Mouse (Mus musculus) mouse embryonic stem cell (cell line): ENCODE results near the gene Vkorc1.
"Not testable (repeated sequence)": the region's sequence is repeated elsewhere in the genome, so short reads cannot be mapped to it uniquely, and the experiment has no call there.

ENCODE experiments used
- in situ Hi-C, 2 experiments: fragments of 300-500 bp; cut with MboI; formaldehyde crosslinking; loops; 1 replicate in 1 of 2; 3 replicates in 1 of 2; pipeline ENCODE4 v1.14.3; 2019 to 2020; ENCODE audit warnings: low sequenced_read_pairs in 2 of 2, low pct_unique_long_range_greater_than_20kb in 1 of 2, mixed read lengths in 1 of 2; ENCODE audit not compliant: unreplicated experiment in 1 of 2

Gene Vkorc1

DNA sequence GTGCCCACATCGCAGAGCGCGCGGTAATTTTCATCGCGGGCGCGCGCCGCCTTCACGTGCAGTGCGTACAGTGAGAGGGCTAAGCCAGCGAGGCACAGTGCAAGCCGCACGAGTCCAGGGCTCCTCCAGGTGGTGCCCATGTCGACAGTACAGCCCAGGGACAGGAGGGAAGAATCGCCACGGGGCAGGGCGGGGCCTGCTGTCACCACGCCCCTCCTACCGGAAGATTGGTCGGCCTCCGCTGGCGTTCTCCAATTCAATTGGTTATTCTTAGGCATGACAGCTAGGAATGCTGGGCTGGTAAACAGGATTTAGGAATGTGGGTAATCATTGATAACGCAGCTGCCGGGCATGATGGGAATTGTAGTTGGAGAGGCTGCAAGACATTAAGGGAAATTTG lies at the start of gene Vkorc1, which contains the start of gene Gm21974:
TSS of gene Vkorc1 (minus strand) at position 176 of the 400 bp plus-strand sequence.
TSS of gene Gm21974 (minus strand) at position 13 of the 400 bp plus-strand sequence.
- in situ Hi-C loops: no loop called here

DNA sequence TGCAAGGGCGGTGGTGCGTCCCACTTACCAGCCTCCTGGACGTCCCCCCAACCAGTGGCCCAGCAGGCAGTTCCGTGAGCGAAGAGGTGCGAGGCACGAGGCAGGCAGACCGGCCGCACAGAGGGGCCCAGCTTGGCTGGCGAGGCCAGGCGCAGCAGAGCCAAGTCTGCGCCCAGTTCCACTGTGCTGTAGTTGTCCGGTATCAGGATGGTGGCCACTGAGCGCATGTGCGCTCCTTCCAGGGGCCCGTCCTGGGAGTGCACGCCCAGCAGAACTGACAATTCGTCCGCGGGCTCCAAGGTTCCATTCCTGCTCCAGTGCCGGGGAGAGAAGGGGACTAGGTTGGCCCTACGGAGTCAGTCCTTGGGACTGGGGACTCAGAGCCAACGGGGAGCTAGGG lies 49.2 kb upstream of the Vkorc1 start:
- in situ Hi-C loops: no loop called here

DNA sequence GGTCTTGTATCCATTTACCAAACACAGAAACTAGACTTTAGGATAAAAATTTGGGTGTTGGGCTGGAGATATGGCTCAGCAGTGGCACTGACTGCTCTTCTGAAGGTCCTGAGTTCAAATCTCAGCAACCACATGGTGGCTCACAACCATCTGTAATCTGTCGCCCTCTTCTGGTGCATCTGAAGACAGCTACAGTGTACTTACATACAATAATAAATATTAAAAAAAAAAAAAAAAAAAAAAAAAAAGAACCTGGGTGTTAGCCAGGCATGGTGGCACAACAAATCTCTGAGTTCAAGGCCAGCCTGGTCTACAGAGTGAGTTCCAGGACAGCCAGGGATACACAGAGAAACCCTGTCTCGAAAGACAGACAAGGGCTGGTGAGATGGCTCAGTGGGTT lies 46.7 kb upstream of the Vkorc1 start:
- in situ Hi-C loops: not testable (repeated sequence)

DNA sequence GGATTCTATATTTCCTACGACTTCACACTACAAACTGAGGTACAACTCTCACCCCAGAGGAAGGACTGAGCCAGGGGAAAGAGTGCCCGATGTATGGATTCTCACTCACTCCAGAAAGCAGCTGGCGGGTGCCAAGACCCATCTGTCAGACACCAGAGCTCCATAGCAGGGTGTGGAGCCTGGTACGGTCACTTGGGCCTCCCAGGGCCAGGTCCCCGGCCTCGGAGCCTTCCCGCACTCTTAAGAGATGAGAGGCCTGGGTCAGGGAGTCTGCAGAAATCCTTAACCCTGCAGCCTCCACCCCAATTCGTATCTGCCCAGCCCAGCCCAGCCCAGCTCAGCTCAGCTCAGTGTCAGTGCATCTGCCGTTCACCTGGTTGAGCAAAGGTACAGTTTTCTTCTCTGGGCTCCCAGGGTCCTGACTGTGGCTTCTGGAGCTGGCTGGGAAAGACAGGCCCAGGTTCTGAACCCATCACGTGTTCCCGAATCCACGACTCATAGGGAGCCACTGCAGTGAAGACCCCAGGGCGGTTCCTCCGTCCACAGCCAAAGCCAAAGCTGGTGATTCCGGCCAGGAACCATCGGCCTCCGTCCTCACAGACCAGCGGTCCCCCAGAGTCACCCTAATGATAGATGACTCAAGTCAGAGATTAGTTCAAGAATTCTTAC lies 40.9 kb upstream of the Vkorc1 start:
- in situ Hi-C loops: no loop called here

DNA sequence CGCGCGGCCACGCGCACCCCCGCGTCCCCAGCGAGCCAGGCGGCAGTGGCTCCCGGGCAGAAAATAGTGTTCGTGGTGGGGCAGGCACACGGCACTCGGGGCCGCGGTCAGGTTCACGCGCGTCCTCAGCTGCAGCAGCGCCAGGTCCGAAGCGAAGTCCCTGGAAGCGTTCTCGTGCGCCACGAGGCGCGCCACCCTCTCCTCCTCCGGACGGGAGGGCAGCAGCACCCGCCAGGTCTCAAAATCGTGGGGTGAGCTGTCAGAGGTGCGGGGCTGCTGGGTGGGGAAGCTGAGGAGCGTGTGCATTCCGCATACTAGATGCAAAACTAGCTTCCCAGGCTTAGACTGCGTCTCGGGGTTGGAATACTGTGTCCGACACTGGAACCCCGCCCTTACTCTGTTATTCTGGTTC lies 40.3 kb upstream of the Vkorc1 start:
- in situ Hi-C loops: no loop called here

DNA sequence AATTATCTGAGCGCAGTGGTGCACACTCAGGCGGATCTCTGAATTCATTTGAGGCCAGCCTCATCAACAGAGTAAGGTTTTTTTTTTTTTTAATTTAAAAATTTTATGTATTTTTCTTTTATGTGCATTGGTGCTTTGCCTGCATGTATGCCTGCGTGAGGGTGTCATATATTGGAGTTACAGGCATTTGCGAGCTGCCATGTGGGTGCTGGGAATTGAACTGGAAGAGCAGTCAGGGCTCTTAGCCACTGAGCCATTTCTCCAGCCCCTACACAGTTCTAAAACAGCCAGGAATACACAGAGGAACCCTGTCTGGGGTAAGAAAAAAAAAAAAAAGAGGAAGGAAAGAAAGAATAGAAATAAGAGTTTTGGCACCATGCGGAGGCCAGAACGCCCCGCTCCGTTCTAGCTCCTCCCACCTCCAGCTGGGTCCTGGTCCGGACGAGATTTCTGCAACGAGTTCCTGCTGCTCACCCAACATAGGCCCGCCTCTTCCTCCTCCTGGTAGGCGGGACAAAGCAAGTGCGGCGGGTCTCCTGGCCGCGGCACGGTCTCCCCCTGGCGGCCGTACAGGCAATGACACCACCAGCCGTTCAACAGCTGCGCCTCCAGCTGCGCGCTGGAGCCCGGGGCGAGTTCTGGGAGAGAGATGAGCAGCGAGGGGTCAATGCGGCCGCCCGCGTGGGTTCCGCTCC lies 39.8 kb upstream of the Vkorc1 start:
- in situ Hi-C loops: no loop called here

DNA sequence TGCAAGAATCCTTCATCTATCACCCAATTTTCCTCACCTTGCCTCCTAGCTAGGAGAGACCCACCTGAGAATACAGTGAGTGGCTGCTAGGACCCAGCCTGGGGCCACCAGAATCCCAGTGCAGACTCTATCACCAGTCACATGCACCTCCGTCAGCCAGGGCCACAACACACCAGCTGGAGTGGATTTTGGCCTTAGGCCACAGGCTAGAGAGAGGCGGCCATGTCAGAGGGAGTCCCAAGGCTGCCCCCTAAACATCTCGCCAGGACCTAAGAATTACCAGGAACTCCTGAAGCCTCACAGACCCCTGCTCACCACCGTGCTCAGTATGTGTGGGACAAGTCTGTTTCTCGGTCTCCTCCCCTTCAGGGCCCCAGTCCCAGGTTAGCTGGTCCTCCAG lies 38.7 kb upstream of the Vkorc1 start:
- in situ Hi-C loops: no loop called here

DNA sequence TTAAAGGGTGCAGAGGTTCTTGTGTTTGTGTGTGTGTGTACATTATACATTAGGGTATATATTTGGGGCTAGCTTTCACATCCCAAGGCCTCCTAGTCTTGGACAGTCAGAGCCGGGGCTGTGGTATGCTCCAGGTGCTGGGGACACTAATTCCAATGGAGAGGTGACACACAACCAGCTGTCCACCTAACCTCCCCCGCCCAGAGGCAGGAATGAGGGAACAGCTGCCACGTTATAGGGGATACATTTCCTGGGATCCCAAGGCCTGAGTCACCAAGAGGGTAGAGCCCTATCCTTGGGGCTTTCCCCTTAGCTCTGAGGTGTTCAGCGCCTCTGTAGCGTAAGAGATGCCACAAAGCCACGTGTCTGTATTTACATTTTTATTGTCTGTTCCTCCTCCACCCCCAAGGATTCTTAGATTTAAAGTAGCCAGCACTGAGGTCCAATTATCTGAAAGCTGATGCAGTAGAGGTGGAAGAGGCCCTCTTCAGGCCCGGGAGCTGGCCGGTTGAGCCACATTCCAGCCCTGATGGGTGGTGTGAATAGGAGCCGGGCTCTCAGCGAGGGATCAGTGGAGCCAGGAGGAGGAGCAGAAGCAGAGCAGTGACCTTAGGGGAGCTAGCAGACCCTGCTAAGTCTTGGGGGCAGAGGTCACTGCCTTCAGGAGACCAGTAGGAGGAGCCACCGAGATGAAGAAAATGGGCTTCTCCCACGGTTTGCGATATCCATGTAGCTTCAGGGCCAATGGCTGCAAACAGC lies 37.0 kb upstream of the Vkorc1 start:
- in situ Hi-C loops: no loop called here

DNA sequence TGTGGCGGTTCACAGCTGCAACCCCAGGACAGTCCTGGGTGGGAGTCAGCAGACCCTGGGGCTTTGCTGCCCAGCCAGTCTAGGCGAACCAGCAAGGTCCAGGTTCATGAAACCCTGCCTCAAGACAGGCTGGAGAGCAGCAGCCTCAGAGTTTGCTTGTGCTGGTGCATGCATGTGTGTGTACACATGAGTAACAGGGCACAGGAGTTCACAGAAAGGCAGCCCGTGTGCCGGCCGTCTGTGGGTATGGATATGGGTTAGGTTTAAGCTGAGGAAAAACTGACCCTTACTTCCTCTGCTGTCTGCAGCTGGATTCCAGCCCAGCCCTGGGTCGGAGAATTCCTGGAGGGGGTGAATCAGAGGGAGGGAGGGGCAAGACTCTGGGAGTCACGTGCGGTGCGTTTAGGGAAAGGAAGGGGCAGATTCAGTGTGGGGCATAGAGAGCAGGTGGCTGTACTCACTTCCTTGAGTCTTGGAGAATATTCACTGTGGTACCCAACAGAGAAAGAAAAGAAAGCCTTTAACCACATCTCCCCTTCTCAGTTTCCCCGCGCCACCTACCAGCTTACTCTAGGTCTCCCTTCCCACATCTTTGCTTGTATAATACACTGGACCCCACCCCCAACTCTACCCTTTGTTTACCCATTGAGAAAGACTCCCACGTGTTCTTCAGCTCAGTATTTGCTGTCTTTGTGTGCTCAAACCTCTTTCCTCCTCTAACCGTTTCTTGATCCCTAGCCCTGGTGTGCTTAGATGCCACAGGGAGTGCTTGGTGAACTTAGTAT lies 36.1 kb upstream of the Vkorc1 start:
- in situ Hi-C loops: no loop called here

DNA sequence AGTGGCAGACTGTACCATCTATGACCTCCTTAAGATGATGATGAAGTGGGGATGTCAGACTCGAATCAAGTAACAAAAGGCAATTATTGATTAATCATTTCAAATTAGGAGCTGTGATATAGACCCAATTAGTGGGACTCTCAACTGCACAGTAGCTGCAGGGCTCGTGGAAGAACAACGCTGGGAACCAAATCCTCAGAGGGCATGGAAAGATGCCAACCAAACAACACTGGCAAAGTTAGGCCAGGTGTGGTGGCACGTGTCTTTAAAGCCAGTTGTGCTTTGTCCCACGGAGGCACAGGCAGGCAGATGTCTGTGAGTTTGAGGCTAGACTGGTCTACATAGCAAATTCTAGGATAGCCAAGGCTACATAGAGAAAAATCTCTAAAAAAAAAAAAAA lies 35.2 kb upstream of the Vkorc1 start:
- in situ Hi-C loops: no loop called here

DNA sequence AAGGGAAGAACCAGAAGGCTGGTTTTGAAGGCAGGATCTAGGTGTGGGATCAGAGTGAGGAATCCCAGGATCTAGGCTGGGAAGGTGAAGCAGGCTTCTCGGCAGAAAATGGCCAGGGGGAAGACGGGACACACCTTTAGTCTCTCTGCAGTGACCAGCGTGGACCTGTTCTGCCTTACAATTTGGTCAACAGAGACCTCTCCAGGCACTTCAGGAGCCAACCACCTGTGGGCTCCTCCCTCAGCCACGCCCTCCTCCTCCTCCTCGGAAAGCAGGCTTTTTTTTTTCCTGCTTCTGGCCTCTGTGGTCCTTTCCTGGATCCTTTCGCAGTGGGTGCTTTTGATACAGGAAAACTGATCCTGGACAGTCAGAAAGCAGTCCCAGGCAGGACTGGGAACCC lies 34.5 kb upstream of the Vkorc1 start, which contains the start of gene Prss8:
TSS of gene Prss8 (minus strand) at position 182 of the 400 bp plus-strand sequence.
- in situ Hi-C loops: no loop called here

DNA sequence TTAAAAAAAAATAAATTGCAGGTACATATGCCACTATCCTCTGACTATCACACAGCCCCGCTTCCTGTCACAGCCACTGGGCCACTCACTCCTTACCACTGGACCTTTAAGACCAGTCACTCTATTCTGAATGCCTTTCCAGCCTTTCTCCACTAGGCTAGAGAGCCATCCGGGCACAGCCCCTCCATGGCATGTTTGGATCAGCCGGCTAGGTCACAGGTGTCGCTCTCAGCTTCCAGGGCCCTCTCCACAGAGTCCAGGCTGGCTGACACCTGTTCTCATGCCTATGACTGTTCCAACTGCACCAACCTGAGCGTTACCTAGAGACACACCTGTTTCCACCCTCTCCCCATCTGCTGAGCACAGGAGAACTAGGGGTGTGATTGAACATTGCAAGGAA lies 33.2 kb upstream of the Vkorc1 start:
- in situ Hi-C loops: no loop called here

DNA sequence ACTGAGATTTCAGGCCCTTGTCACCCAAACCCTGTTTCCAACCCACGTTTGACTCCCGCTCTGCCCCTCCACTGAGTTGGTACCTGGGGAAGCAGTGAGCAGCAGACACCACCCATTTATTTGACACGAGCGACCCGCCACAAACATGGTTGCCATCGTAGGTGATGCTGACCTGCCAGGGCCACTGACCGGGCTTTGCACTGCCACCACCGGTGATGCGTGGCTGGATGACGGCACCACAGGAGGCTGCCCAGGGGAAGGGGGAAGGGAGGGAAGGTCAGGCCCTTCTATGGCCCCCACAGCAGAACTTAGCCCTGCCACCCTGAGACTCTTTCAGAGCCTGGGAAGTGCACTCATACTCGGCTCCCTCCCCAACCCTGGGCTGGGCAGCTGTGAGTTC lies 32.3 kb upstream of the Vkorc1 start:
- in situ Hi-C loops: no loop called here

DNA sequence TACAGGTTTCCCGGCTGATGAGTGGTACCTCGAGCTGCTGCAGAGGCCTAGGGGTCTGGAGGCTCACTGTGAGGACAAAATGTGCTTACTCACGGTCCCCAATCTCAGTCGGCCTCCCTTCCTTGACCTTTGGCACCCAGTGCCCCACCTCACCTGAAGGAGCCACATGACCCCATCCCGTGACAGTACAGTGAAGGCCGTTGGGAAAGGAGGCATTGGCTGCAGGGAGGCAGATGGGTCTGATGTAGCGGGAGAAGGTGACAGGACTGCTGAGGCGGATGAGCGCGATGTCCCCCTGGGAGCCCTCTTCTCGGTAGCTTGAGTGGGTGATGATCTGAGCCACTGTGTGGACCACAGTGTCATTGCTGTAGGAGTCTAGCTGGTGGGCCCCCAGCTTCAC lies 31.4 kb upstream of the Vkorc1 start:
- in situ Hi-C loops: no loop called here

DNA sequence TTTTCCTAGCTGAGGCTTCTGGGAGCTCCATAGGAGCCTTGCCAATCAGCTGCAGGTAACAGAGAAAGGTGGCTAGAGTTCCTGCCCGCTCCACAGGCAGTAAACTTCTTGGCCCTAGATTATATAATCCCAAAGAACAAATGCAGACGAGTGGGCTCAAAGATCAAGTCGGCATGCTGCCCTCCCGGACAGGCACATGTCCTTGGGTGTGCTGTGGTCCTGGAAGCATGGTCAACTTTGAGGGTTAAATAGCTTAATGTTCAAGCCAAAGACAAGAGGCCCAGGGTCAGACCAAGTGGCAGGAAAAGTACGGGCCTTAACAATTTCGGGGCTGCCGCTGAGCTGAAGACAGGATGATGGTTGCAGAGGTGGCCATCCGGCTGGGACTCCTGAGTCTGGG lies 30.6 kb upstream of the Vkorc1 start:
- in situ Hi-C loops: no loop called here

DNA sequence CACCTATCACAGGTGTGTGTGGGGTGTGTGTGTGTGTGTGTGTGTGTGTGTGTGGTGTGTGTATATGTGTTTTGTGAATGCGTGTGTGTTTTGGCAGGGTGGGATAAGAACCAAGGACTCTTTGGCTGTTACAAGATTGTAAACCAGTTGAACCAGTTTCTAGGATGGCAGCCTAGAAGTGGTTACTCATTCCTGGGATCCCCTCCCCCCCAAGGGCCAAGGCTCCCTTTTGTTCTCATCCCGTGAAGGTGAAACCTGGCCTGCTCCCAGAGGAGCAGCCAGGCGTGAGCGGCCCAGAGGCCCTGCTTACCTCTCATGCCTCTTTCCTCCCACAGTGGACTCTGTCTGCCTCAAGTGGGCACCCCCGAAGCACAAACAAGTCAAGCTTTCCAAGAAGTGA lies 29.8 kb upstream of the Vkorc1 start:
- in situ Hi-C loops: no loop called here

DNA sequence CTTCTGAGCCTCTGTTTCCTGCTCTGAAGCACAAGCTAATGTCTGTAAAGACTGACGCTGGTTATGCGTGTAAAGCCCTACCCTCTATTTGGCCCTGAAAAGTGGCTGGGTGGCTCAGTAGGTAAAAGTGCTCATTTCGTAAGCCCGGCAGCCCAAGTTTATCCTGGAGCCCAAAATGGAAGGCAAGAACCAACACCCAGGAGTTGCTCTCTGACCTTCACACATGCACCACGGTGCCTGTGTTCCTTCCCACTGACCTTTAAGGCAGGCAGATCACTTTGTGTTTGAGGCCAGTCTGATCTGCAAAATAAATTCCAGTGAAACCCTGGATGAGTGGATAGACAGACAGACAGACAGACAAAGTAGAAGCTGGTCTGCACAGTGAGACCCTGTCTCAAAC lies 28.3 kb upstream of the Vkorc1 start:
- in situ Hi-C loops: no loop called here

DNA sequence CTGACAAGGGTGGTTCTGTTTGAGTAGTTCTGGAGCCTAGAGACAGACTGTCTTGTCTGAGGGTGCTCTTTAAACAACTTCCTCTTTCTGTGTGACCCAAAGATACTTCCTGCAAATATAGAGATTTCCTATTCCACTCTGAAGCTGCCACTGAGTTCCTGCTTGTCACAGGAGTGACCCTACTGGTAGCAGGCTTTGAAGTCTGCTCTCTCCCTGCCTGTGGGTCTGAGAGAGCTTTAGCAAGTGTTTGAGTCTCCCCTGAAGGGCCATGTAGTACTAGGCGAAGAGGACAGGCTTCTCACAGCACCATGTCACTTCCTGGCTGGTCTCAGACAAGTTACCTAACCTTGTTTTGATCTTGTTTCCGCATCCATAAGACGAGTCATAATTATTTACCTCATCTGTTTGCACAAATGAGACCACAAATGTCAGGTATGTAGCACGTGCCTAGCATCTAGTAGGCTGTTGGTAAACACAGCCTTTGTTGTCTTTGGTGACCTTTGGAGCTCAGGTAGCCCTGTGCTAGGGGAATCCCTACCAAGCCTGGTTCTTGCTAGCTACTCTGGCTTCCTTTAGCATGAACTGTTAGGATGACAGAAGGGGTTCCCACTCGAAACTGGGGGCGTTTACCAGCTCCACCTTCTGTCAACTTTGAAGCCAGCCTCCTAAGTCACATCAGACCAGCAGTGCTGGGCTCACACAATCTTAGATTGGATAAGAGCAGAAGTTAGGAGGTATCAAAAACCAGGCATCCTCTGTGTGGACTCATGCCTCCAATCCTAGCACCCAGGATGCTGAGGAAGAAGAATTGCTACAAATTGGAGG lies 27.2 kb upstream of the Vkorc1 start:
- in situ Hi-C loops: no loop called here
